Mouse (Mus musculus) hindbrain, embryonic 16.5 days (tissue): ENCODE measurements around the gene Reg4. TPM values are rescaled to one million over a fixed set of nuclear protein-coding genes. Genes with fewer than 3 reads are reported as not detected.

ENCODE experiments used
- ATAC-seq: fragments of 200-750 bp; cut with Nextera tagmentation; 2 replicates; pipeline ENCODE4 v1.8.0; 2017; ENCODE audit warnings: moderate TSS enrichment, moderate library complexity
- H3K27ac ChIP-seq: fragments of 300-500 bp; sonication (generic); 2 replicates; pipeline ENCODE4 v1.5.1; 2014; ENCODE audit warnings: low read depth, mild to moderate bottlenecking, control low read depth, low read length, moderate library complexity
- H3K27me3 ChIP-seq: fragments of 300-500 bp; sonication (generic); replicated peaks from 2 replicates; pipeline ENCODE4 v1.6.1; 2014; ENCODE audit warnings: low read length; ENCODE audit not compliant: control insufficient read depth, insufficient read depth
- H3K36me3 ChIP-seq: fragments of 300-500 bp; sonication (generic); 2 replicates; pipeline ENCODE4 v1.6.1; 2014; ENCODE audit warnings: mild to moderate bottlenecking, low read length, moderate library complexity, mixed read lengths; ENCODE audit not compliant: control insufficient read depth, insufficient read depth
- H3K4me1 ChIP-seq: fragments of 300-500 bp; sonication (generic); 2 replicates; pipeline ENCODE4 v1.6.1; 2014; ENCODE audit warnings: low read depth, low read length; ENCODE audit not compliant: control insufficient read depth, insufficient read depth
- H3K4me2 ChIP-seq: fragments of 300-500 bp; sonication (generic); 2 replicates; pipeline ENCODE4 v1.6.1; 2014; ENCODE audit warnings: mild to moderate bottlenecking, low read length, control low read depth, moderate library complexity
- H3K4me3 ChIP-seq: fragments of 300-500 bp; sonication (generic); 2 replicates; pipeline ENCODE4 v1.5.1; 2014; ENCODE audit warnings: mild to moderate bottlenecking, low read length, control low read depth, moderate library complexity
- H3K9ac ChIP-seq: fragments of 300-500 bp; sonication (generic); 2 replicates; pipeline ENCODE4 v1.6.1; 2014; ENCODE audit warnings: low read depth, mild to moderate bottlenecking, control low read depth, low read length, moderate library complexity
- H3K9me3 ChIP-seq: fragments of 300-500 bp; sonication (generic); 2 replicates; pipeline ENCODE4 v1.6.1; 2014; ENCODE audit warnings: mild to moderate bottlenecking, low read length, moderate library complexity; ENCODE audit not compliant: control insufficient read depth
- WGBS: fragments of 180-500 bp; shearing (Covaris S2); extraction: QIAGEN DNeasy Blood & Tissue Kit; methylation state at CpG from one replicate; pipeline ENCODE4 v1.1.7; 2014; 5-methylcytosine and 5-hydroxymethylcytosine counted together
- polyA plus RNA-seq: library from polyadenylated mRNA; unstranded; fragments of >200 nt; fragmentation: Nextera tagmentation; extraction: Ambion mirVana; gene quantifications from 2 replicates; pipeline ENCODE4 v1.2.1, GENCODE M21; 2015

Reg4 gene
- not detected in 2 replicates for polyA plus RNA-seq

- Histone ChIP-seq H3K36me3 (no peaks in the 10 kb centered on the region), H3K4me2 (no peak within 1 kb of the TSS), H3K9ac (no peak within 1 kb of the TSS), H3K4me1 (no peaks in the 10 kb centered on the region), H3K27me3 (no peaks in the 10 kb centered on the region), H3K9me3 (no peaks in the 10 kb centered on the region), H3K4me3 (no peak within 1 kb of the TSS), H3K27ac (no peak within 1 kb of the TSS)
- no peak for ATAC-seq
- WGBS = 85% methylated on average over 8 of the region's 8 CpGs
Observed at GRCm38 (mm10) chr3:98221856-98222255, at the start of gene Reg4. Reg4 (plus strand) TSS chr3:98222156.

- no peaks in the 10 kb centered on the region for H3K36me3 ChIP-seq
- H3K27me3 ChIP-seq = no peaks in the 10 kb centered on the region
- H3K9ac ChIP-seq = no peak overlapping the region
- no peak overlapping the region for H3K4me2 ChIP-seq
- peak; percentile 85 for ATAC-seq
- H3K27ac ChIP-seq = peak overlapping the region; percentile 24; the same call in 1 of the 2 replicates
- no peak overlapping the region for H3K4me3 ChIP-seq
- H3K9me3 ChIP-seq = no peaks in the 10 kb centered on the region; the same call in none of the 2 replicates
- WGBS = 62% methylated on average over 4 of the region's 4 CpGs
- H3K4me1 ChIP-seq = no peaks in the 10 kb centered on the region
Observed at GRCm38 (mm10) chr3:98178340-98178739, 43.6 kb upstream of the Reg4 start.

- Histone ChIP-seq H3K4me1 (peaks cover 3% of the 10 kb centered on the region; the same call in 1 of the 2 replicates), H3K27me3 (no peaks in the 10 kb centered on the region), H3K27ac (no peak overlapping the region), H3K36me3 (no peaks in the 10 kb centered on the region), H3K4me2 (no peak overlapping the region), H3K4me3 (no peak overlapping the region), H3K9me3 (no peaks in the 10 kb centered on the region; the same call in 1 of the 2 replicates), H3K9ac (no peak overlapping the region)
- 0 out of 2 replicates have a peak, but pooled peaks have one; percentile 63 for ATAC-seq
- WGBS = 30% methylated on average over 7 of the region's 7 CpGs
Observed at GRCm38 (mm10) chr3:98180805-98181204, 41.2 kb upstream of the Reg4 start.

- Histone ChIP-seq H3K27ac (no peak overlapping the region), H3K4me3 (no peak overlapping the region), H3K4me2 (no peak overlapping the region), H3K9me3 (no peaks in the 10 kb centered on the region; the same call in 1 of the 2 replicates), H3K9ac (no peak overlapping the region), H3K27me3 (no peaks in the 10 kb centered on the region), H3K36me3 (no peaks in the 10 kb centered on the region), H3K4me1 (peaks cover 3% of the 10 kb centered on the region; the same call in 1 of the 2 replicates)
- ATAC-seq = 0 out of 2 replicates have a peak, but pooled peaks have one; percentile 20
- WGBS = 61% methylated on average over 10 of the region's 10 CpGs
Observed at GRCm38 (mm10) chr3:98185163-98185714, 36.7 kb upstream of the Reg4 start.

- Histone ChIP-seq H3K4me1 (peaks cover 3% of the 10 kb centered on the region; the same call in 1 of the 2 replicates), H3K27me3 (no peaks in the 10 kb centered on the region), H3K9me3 (no peaks in the 10 kb centered on the region; the same call in 1 of the 2 replicates), H3K36me3 (no peaks in the 10 kb centered on the region), H3K4me2 (no peak overlapping the region), H3K9ac (no peak overlapping the region), H3K4me3 (no peak overlapping the region), H3K27ac (no peak overlapping the region)
- ATAC-seq = no peak
- WGBS = 86% methylated on average over 3 of the region's 3 CpGs
Observed at GRCm38 (mm10) chr3:98187777-98188176, 34.2 kb upstream of the Reg4 start.

GRCm38 (mm10) chr3:98197711-98198532 lies 24.0 kb upstream of the Reg4 start:
- no peak overlapping the region for H3K9ac ChIP-seq
- peaks cover 10% of the 10 kb centered on the region for H3K4me1 ChIP-seq
- no peak overlapping the region for H3K4me2 ChIP-seq
- WGBS = 9% methylated on average over 9 of the region's 9 CpGs
- peak overlapping the region; percentile 59 for H3K27ac ChIP-seq
- H3K36me3 ChIP-seq = no peaks in the 10 kb centered on the region
- peak; percentile 93 for ATAC-seq
- no peaks in the 10 kb centered on the region for H3K9me3 ChIP-seq
- H3K4me3 ChIP-seq = no peak overlapping the region
- H3K27me3 ChIP-seq = no peaks in the 10 kb centered on the region

- ATAC-seq = no peak
- no peak overlapping the region for H3K9ac ChIP-seq
- no peaks in the 10 kb centered on the region for H3K36me3 ChIP-seq
- H3K4me3 ChIP-seq = no peak overlapping the region
- no peaks in the 10 kb centered on the region for H3K27me3 ChIP-seq
- WGBS = 73% methylated on average over 5 of the region's 5 CpGs
- H3K4me1 ChIP-seq = peaks cover 10% of the 10 kb centered on the region
- no peak overlapping the region for H3K27ac ChIP-seq
- no peak overlapping the region for H3K4me2 ChIP-seq
- no peaks in the 10 kb centered on the region for H3K9me3 ChIP-seq
Observed at GRCm38 (mm10) chr3:98199747-98200146, 22.2 kb upstream of the Reg4 start.

DNA sequence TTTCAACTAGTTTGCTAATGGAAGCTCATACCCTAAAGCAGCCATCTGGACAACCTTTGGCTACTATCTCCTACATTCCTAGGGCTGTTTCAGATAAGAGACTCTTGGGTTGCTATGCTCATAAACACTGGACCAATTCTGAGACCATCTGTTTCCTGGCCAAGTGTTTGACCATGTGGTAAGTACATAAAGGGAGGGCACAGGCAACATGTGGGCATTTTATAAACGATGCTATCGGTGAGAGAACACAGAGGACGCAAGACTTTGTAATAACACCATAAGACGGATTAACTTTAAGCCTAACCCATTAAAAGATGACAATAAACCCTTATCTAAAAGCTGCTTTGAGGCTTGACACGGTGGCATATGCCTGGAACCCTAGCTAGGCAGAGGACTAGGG lies 18.7 kb upstream of the Reg4 start:
- WGBS = 75% methylated on average over 5 of the region's 5 CpGs
- no peaks in the 10 kb centered on the region for H3K27me3 ChIP-seq
- H3K36me3 ChIP-seq = no peaks in the 10 kb centered on the region
- no peaks in the 10 kb centered on the region for H3K9me3 ChIP-seq
- H3K9ac ChIP-seq = no peak overlapping the region
- H3K4me2 ChIP-seq = no peak overlapping the region
- no peak overlapping the region for H3K4me3 ChIP-seq
- H3K4me1 ChIP-seq = peaks cover 2% of the 10 kb centered on the region; the same call in 1 of the 2 replicates
- no peak for ATAC-seq
- no peak overlapping the region for H3K27ac ChIP-seq

GRCm38 (mm10) chr3:98206977-98207376 lies 15.0 kb upstream of the Reg4 start:
- no peak for ATAC-seq
- no peak overlapping the region for H3K9ac ChIP-seq
- H3K9me3 ChIP-seq = no peaks in the 10 kb centered on the region

More at GRCm38 (mm10) chr3:98206977-98207376, 15.0 kb upstream of the Reg4 start:
- H3K36me3 ChIP-seq = no peaks in the 10 kb centered on the region
- peaks cover 9% of the 10 kb centered on the region for H3K4me1 ChIP-seq
- H3K27ac ChIP-seq = no peak overlapping the region
- 77% methylated on average over 3 of the region's 3 CpGs for WGBS
- H3K4me3 ChIP-seq = no peak overlapping the region
- H3K27me3 ChIP-seq = no peaks in the 10 kb centered on the region
- H3K4me2 ChIP-seq = no peak overlapping the region
